Mouse (Mus musculus) liver, postnatal 0 days (tissue): ENCODE measurements around the gene Ackr2.

Source experiments
- CTCF ChIP-seq: sonication (generic); IDR thresholded peaks from 2 replicates; pipeline ENCODE4 v1.5.1; 2016; ENCODE audit warnings: antibody characterized with exemption, low read depth
- EP300 ChIP-seq: IDR thresholded peaks from 2 replicates; pipeline ENCODE4 v1.6.1; 2016; ENCODE audit warnings: antibody characterized with exemption, low read depth, mild to moderate bottlenecking

- 0 out of 2 replicates have a peak, but pooled peaks have one; percentile 13 for TF ChIP-seq CTCF
- TF ChIP-seq EP300, result peak; percentile 56; the same call in 1 of the 2 replicates
Observed at GRCm38 (mm10) chr9:121901710-121902700, 3.9 kb downstream of the Ackr2 start.
